In genomic region chr4:132262358-132262616, GRCm38 (mm10) we compare ENCODE assay signal across 9 mouse cellular contexts. TPM values are rescaled to one million over a fixed set of nuclear protein-coding genes. Genes with fewer than 3 reads are reported as not detected.
A peak's percentile ranks its signal among the peaks of the same experiment; 100 is the strongest.
DNase-seq lines count a peak whose midpoint lies in the region; ATAC-seq and TF ChIP-seq lines count a peak whose summit lies in the region.
"Had no signal": no experiment of that assay in that cellular context is flagged by ENCODE, and none has a peak within 500 bp of the region (broad histone marks: within the 10 kb centered on the region; RNA-seq: fewer than 3 reads in every experiment).

No protein-coding gene starts in this region.

- H3K9ac ChIP-seq in heart, embryonic 12.5 days, result no peak overlapping the region
- no peak overlapping the region for H3K9ac ChIP-seq in limb, embryonic 14.5 days (ENCODE audit: low read depth, low read length, severe bottlenecking)
- no peak overlapping the region for H3K9ac ChIP-seq in stomach, embryonic 15.5 days

- peaks cover 24% of the 10 kb centered on the region for H3K4me1 ChIP-seq in heart, embryonic 12.5 days (replicated peaks)
- H3K4me1 ChIP-seq in megakaryocyte, embryonic 14.5 days, result peaks cover 50% of the 10 kb centered on the region
- peaks cover 16% of the 10 kb centered on the region for H3K4me1 ChIP-seq in limb, embryonic 14.5 days (ENCODE audit: control insufficient read depth, insufficient read depth, low read length)
- H3K4me1 ChIP-seq in stomach, embryonic 15.5 days, result peaks cover 19% of the 10 kb centered on the region

- no peaks in the 10 kb centered on the region for H3K36me3 ChIP-seq in heart, embryonic 12.5 days
- peaks cover 12% of the 10 kb centered on the region for H3K36me3 ChIP-seq in megakaryocyte, embryonic 14.5 days (replicated peaks; ENCODE audit: low read length)
- H3K36me3 ChIP-seq in limb, embryonic 14.5 days (ENCODE audit: control insufficient read depth, insufficient read depth, low read length), result no peaks in the 10 kb centered on the region
- no peaks in the 10 kb centered on the region for H3K36me3 ChIP-seq in stomach, embryonic 15.5 days

- 0 out of 2 replicates have a peak overlapping the region, but pooled peaks have one; percentile 95 for H3K4me3 ChIP-seq in heart, embryonic 12.5 days
- H3K4me3 ChIP-seq in megakaryocyte, embryonic 14.5 days (replicated peaks), result peak overlapping the region; percentile 92
- peak overlapping the region; percentile 80 for H3K4me3 ChIP-seq in limb, embryonic 14.5 days (replicated peaks; ENCODE audit: low read length)
- peak overlapping the region; percentile 77; the same call in 1 of the 2 replicates for H3K4me3 ChIP-seq in stomach, embryonic 15.5 days (replicated peaks)

- no peak overlapping the region for H3K27ac ChIP-seq in heart, embryonic 12.5 days (ENCODE audit: poor library complexity, severe bottlenecking)
- no peak overlapping the region; the same call in 1 of the 2 replicates for H3K27ac ChIP-seq in limb, embryonic 14.5 days (replicated peaks; ENCODE audit: low read depth, low read length)
- H3K27ac ChIP-seq in stomach, embryonic 15.5 days, result no peak overlapping the region

- no peak for ATAC-seq in heart, embryonic 12.5 days (ENCODE audit: insufficient number of reproducible peaks, low FRiP score)
- ATAC-seq in megakaryocyte, adult 5-6 weeks (ENCODE audit: poor library complexity, severe bottlenecking), result no peak
- no peak for ATAC-seq in limb, embryonic 14.5 days (ENCODE audit: low FRiP score, low read depth)
- no peak for ATAC-seq in stomach, embryonic 15.5 days (ENCODE audit: insufficient read depth, low FRiP score, low read depth)

- no peaks in the 10 kb centered on the region for H3K9me3 ChIP-seq in heart, embryonic 12.5 days (replicated peaks)
- no peaks in the 10 kb centered on the region for H3K9me3 ChIP-seq in megakaryocyte, embryonic 14.5 days
- H3K9me3 ChIP-seq in limb, embryonic 14.5 days (ENCODE audit: control insufficient read depth, low read length), result no peaks in the 10 kb centered on the region
- no peaks in the 10 kb centered on the region for H3K9me3 ChIP-seq in stomach, embryonic 15.5 days

- TF ChIP-seq POLR2A in limb, embryonic 14.5 days (IDR thresholded peaks at IDR 0.05; ENCODE audit: borderline replicate concordance, extremely low read depth, insufficient read depth, insufficient read length), result no peak

- no peak for DNase-seq in heart, adult 9 months (ENCODE audit: low spot score in 2 of 2)
- DNase-seq in limb, embryonic 14.5 days (ENCODE audit: low spot score), result no peak
- DNase-seq in gastrocnemius, postnatal 25 days, result no peak
- no peak for DNase-seq in kidney, adult 11 months
- DNase-seq: layer of hippocampus, postnatal 36 days had no signal

- H3K27me3 ChIP-seq in heart, embryonic 12.5 days (replicated peaks), result no peaks in the 10 kb centered on the region
- H3K27me3 ChIP-seq in megakaryocyte, embryonic 14.5 days (replicated peaks), result no peaks in the 10 kb centered on the region
- no peaks in the 10 kb centered on the region for H3K27me3 ChIP-seq in limb, embryonic 14.5 days (ENCODE audit: control insufficient read depth, insufficient read depth, low read length)
- no peaks in the 10 kb centered on the region for H3K27me3 ChIP-seq in stomach, embryonic 15.5 days (replicated peaks)

- WGBS in heart, embryonic 12.5 days, result 71% methylated on average over 5 of the region's 5 CpGs
- 73% methylated on average over 5 of the region's 5 CpGs for WGBS in limb, embryonic 14.5 days
- WGBS in stomach, embryonic 15.5 days, result 69% methylated on average over 5 of the region's 5 CpGs

- H3K4me2 ChIP-seq in heart, embryonic 12.5 days, result peak overlapping the region; percentile 71
- H3K4me2 ChIP-seq in limb, embryonic 14.5 days (replicated peaks; ENCODE audit: low read depth, low read length, severe bottlenecking), result peak overlapping the region; percentile 68; the same call in 1 of the 2 replicates
- no peak overlapping the region for H3K4me2 ChIP-seq in stomach, embryonic 15.5 days

RNA-seq across cellular contexts. Expression of gene Gmeb1, which starts 0.9 kb away (rescaled TPM):
- polyA plus RNA-seq in heart, embryonic 12.5 days (2016; fragmentation: Nextera tagmentation; extraction: Ambion mirVana), result 26.3 and 27.3 TPM in 2 replicates
- 7.9 and 9.0 TPM in 2 replicates for polyA plus RNA-seq in megakaryocyte, embryonic 14.5 days (2012; ENCODE audit: insufficient read depth, low replicate concordance)
- total RNA-seq in megakaryocyte, adult 5-6 weeks (2015), result 17.9 and 21.6 TPM in 2 replicates
- 29.0 and 29.5 TPM in 2 replicates for total RNA-seq in megakaryocyte, adult 5-6 weeks (2017)
- polyA plus RNA-seq in limb, embryonic 14.5 days (2012; rRNA removed), result 33.8 and 34.2 TPM in 2 replicates
- polyA plus RNA-seq in limb, embryonic 14.5 days (2014; fragmentation: Nextera tagmentation; extraction: Ambion mirVana), result 28.4 and 34.0 TPM in 2 replicates
- polyA plus RNA-seq in stomach, embryonic 15.5 days (2015; fragmentation: Nextera tagmentation; extraction: Ambion mirVana), result 30.1 and 30.3 TPM in 2 replicates
- 1 to 10 TPM; 7.4 to 8.0 TPM for total RNA-seq in gastrocnemius, postnatal 25 days (2021)

RNA-seq across cellular contexts. Expression of gene Taf12, which starts 11.9 kb away (rescaled TPM):
- polyA plus RNA-seq in heart, embryonic 12.5 days (2016; fragmentation: Nextera tagmentation; extraction: Ambion mirVana), result 34.7 and 39.5 TPM in 2 replicates
- polyA plus RNA-seq in megakaryocyte, embryonic 14.5 days (2012; ENCODE audit: insufficient read depth, low replicate concordance), result 0.87 and 14.0 TPM in 2 replicates
- total RNA-seq in megakaryocyte, adult 5-6 weeks (2015), result 40.8 and 41.2 TPM in 2 replicates
- total RNA-seq in megakaryocyte, adult 5-6 weeks (2017), result 49.0 and 74.5 TPM in 2 replicates
- 24.6 and 31.5 TPM in 2 replicates for polyA plus RNA-seq in limb, embryonic 14.5 days (2012; rRNA removed)
- polyA plus RNA-seq in limb, embryonic 14.5 days (2014; fragmentation: Nextera tagmentation; extraction: Ambion mirVana), result 47.8 and 52.2 TPM in 2 replicates
- 38.4 and 43.0 TPM in 2 replicates for polyA plus RNA-seq in stomach, embryonic 15.5 days (2015; fragmentation: Nextera tagmentation; extraction: Ambion mirVana)
- 10 to 100 TPM; 31.6 to 32.1 TPM for total RNA-seq in gastrocnemius, postnatal 25 days (2021)

RNA-seq across cellular contexts. Expression of gene Rab42, which starts 40.9 kb away (rescaled TPM):
- polyA plus RNA-seq in heart, embryonic 12.5 days (2016; fragmentation: Nextera tagmentation; extraction: Ambion mirVana), result 1.1 TPM in 2 replicates
- not detected in 2 replicates for polyA plus RNA-seq in megakaryocyte, embryonic 14.5 days (2012; ENCODE audit: insufficient read depth, low replicate concordance)
- total RNA-seq in megakaryocyte, adult 5-6 weeks (2015), result not detected in 2 replicates
- total RNA-seq in megakaryocyte, adult 5-6 weeks (2017), result not detected in 2 replicates
- polyA plus RNA-seq in limb, embryonic 14.5 days (2012; rRNA removed), result 2.0 TPM in 2 replicates
- 1.0 and 1.2 TPM in 2 replicates for polyA plus RNA-seq in limb, embryonic 14.5 days (2014; fragmentation: Nextera tagmentation; extraction: Ambion mirVana)
- 1.8 and 2.4 TPM in 2 replicates for polyA plus RNA-seq in stomach, embryonic 15.5 days (2015; fragmentation: Nextera tagmentation; extraction: Ambion mirVana)
- under 1 TPM in 1 of 2 experiments, not detected in 1; 0.48 TPM for total RNA-seq in gastrocnemius, postnatal 25 days (2021)

RNA-seq across cellular contexts. Expression of gene Ythdf2, which starts 50.2 kb away (rescaled TPM):
- 77.1 and 80.1 TPM in 2 replicates for polyA plus RNA-seq in heart, embryonic 12.5 days (2016; fragmentation: Nextera tagmentation; extraction: Ambion mirVana)
- polyA plus RNA-seq in megakaryocyte, embryonic 14.5 days (2012; ENCODE audit: insufficient read depth, low replicate concordance), result 15.8 and 21.1 TPM in 2 replicates
- total RNA-seq in megakaryocyte, adult 5-6 weeks (2015), result 32.4 and 32.9 TPM in 2 replicates
- total RNA-seq in megakaryocyte, adult 5-6 weeks (2017), result 35.0 and 42.0 TPM in 2 replicates
- polyA plus RNA-seq in limb, embryonic 14.5 days (2012; rRNA removed), result 32.3 and 34.1 TPM in 2 replicates
- polyA plus RNA-seq in limb, embryonic 14.5 days (2014; fragmentation: Nextera tagmentation; extraction: Ambion mirVana), result 109 and 118 TPM in 2 replicates
- polyA plus RNA-seq in stomach, embryonic 15.5 days (2015; fragmentation: Nextera tagmentation; extraction: Ambion mirVana), result 73.3 and 79.5 TPM in 2 replicates
- total RNA-seq in gastrocnemius, postnatal 25 days (2021), result 10 to 100 TPM; 22.6 to 24.2 TPM
